Mouse (Mus musculus): ENCODE data around the gene Spon1. TPM values are rescaled to one million over a fixed set of nuclear protein-coding genes. Genes with fewer than 3 reads are reported as not detected.

Gene Spon1
- polyA plus RNA-seq, 1 experiment from 2014 or later: 30.2 TPM

DNA sequence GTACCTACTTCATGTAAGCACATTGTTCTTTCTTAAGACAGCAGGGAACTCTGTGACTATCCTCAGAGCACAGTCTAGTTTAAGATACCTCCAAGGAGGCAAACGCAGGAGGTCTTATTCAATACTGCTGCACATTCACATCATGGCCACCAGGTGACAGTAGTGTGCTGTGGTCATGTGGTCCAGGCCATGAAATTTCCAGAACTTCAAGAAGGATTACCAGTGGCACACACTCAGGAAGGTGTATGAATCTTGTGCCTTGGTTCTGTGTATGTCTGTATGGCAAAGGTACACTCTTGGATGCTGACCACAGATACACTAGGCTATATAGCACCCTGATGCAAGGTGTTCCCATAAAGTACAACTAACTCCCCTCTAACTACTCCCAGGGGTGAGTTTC, 6.6 kb upstream of the Spon1 start:
- Histone ChIP-seq H3K9me3 (replicated peaks) (0 out of 2 replicates have a peak, but pooled peaks cover 7% of the 10 kb centered on the region), H3K4me2 (replicated peaks) (no peak overlapping the region), H3K36me3 (no peaks in the 10 kb centered on the region), H3K4me1 (no peaks in the 10 kb centered on the region), H3K9ac (no peak overlapping the region), H3K27ac (replicated peaks) (no peak overlapping the region), H3K27me3 (no peaks in the 10 kb centered on the region), H3K4me3 (replicated peaks) (no peak overlapping the region)
- 15% methylated on average over 1 of the region's 1 CpGs for WGBS
- ATAC-seq (ENCODE audit: insufficient number of reproducible peaks, low FRiP score, low TSS enrichment, low read depth): no peak

DNA sequence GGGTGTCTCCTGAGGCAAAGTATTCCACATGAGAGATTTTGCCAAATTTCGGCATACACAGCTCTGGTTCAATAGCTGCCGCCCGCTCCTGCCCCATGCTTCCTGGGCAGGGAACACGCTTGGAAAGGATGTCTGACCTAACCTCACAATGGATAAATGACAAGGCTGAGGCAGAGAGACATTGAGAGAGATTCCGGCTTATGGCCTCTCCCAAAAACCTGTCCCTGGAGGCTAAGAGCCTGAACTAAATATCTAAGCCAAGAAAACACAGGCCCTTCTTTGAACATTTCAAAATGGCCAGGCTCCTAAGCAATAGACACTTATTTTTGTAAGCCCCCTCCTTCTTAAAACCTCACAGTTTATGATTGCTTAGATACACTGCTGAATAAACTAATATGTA, 665 bp upstream of the Spon1 start:
- Histone ChIP-seq H3K27ac (replicated peaks) (no peak overlapping the region), H3K27me3 (peaks cover 31% of the 10 kb centered on the region), H3K4me2 (replicated peaks) (no peak overlapping the region), H3K4me1 (peaks cover 19% of the 10 kb centered on the region), H3K36me3 (no peaks in the 10 kb centered on the region), H3K9me3 (replicated peaks) (0 out of 2 replicates have a peak, but pooled peaks cover 7% of the 10 kb centered on the region), H3K9ac (no peak overlapping the region), H3K4me3 (replicated peaks) (no peak overlapping the region)
- no peak for ATAC-seq (ENCODE audit: insufficient number of reproducible peaks, low FRiP score, low TSS enrichment, low read depth)
- WGBS: 81% methylated on average over 5 of the region's 5 CpGs

DNA sequence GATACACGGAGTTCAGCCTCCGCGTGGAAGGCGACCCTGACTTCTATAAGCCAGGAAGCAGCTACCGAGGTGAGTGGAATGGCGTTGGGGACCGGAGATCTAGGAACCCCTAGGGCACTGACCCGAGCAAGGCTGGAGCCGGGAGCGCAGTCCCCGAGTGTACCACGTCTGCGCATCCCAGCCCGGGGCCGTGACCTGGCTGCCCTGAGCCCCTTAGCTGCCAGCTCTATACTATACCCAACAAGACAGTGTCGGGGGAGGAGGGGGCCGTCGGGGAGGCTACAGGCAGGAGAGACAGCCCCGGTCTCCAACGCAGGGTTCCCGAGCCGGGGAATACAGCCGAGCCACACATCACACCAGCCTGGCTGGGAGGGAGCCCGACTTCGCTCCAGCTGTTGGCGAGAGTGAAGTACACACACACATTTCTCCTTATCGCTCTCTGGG, 722 bp downstream of the Spon1 start:
- Histone ChIP-seq H3K4me3 (replicated peaks) (peak overlapping the region; percentile 59), H3K4me1 (peaks cover 19% of the 10 kb centered on the region), H3K27ac (replicated peaks) (no peak overlapping the region), H3K27me3 (peaks cover 32% of the 10 kb centered on the region), H3K36me3 (no peaks in the 10 kb centered on the region), H3K4me2 (replicated peaks) (peak overlapping the region; percentile 98), H3K9ac (peak overlapping the region; percentile 57), H3K9me3 (replicated peaks) (0 out of 2 replicates have a peak, but pooled peaks cover 7% of the 10 kb centered on the region)
- ATAC-seq (ENCODE audit: insufficient number of reproducible peaks, low FRiP score, low TSS enrichment, low read depth): peak; percentile 21; the same call in 1 of the 2 replicates
- 1% methylated on average over 27 of the region's 27 CpGs for WGBS

DNA sequence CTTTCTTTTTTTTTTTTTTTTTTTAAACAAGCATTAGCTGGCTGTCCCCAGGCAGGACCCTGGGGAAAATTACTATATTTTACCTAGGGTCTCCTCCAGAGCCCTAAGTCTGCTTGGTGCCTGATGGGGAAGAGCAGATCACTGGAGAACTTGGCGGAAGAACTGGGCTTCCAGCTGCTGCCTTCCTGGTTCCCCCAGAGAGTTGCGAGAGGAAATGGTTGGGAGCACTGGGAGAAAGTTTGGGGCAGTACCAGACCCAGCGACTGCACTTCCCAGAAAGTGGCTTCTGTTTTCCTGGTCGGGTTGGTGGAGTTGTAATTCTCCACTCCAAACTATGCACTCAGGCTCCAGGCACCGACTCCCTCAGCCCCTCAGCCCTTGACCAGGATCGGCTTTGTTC, 1.7 kb downstream of the Spon1 start:
- Histone ChIP-seq H3K36me3 (no peaks in the 10 kb centered on the region), H3K4me1 (peaks cover 19% of the 10 kb centered on the region), H3K9me3 (replicated peaks) (0 out of 2 replicates have a peak, but pooled peaks cover 7% of the 10 kb centered on the region), H3K4me2 (replicated peaks) (peak overlapping the region; percentile 98), H3K27ac (replicated peaks) (no peak overlapping the region), H3K4me3 (replicated peaks) (peak overlapping the region; percentile 59), H3K27me3 (peaks cover 32% of the 10 kb centered on the region), H3K9ac (no peak overlapping the region)
- no peak for ATAC-seq (ENCODE audit: insufficient number of reproducible peaks, low FRiP score, low TSS enrichment, low read depth)
- WGBS: 24% methylated on average over 6 of the region's 6 CpGs

DNA sequence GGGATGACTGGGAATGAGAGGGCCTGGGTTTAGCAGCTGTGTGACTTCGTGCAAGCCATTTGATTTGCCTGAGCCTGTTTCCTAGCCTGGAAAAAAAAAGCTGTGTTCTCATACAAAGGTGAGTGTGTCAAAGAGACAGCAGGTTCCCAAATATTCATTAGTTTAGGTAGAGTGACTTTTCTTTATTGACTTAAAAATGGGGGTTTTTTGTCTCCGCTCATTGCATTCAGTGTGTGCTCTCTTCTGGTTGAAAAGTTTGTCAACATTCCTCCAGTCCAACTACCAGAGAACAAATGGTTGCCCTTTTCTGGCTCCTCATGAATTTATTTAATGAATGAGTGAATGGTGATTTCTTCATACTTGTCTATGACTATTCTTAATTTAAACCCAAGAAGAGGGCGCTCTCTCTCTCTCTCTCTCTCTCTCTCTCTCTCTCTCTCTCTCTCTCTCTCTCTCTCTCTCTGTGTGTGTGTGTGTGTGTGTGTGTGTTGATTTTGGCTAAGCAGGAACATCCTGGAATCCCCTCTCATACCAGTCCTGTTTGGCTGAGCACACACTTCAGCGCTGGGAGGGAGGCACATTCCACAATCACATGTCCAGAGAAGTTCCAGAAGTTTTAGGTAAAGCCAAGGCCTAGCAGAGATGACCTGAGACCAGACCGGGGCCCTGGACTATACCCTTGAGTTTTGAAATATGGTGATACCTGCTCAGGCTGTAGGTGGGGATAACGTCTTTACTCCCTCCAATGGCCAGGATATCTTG, 2.6 kb downstream of the Spon1 start:
- Histone ChIP-seq H3K36me3 (no peaks in the 10 kb centered on the region), H3K4me1 (peaks cover 19% of the 10 kb centered on the region), H3K4me3 (replicated peaks) (peak overlapping the region; percentile 59; the same call in 1 of the 2 replicates), H3K27ac (replicated peaks) (no peak overlapping the region), H3K9ac (no peak overlapping the region), H3K9me3 (replicated peaks) (0 out of 2 replicates have a peak, but pooled peaks cover under 1% of the 10 kb centered on the region), H3K27me3 (peaks cover 32% of the 10 kb centered on the region), H3K4me2 (replicated peaks) (peak overlapping the region; percentile 98; the same call in 1 of the 2 replicates)
- 56% methylated on average over 6 of the region's 6 CpGs for WGBS
- ATAC-seq (ENCODE audit: insufficient number of reproducible peaks, low FRiP score, low TSS enrichment, low read depth): no peak

DNA sequence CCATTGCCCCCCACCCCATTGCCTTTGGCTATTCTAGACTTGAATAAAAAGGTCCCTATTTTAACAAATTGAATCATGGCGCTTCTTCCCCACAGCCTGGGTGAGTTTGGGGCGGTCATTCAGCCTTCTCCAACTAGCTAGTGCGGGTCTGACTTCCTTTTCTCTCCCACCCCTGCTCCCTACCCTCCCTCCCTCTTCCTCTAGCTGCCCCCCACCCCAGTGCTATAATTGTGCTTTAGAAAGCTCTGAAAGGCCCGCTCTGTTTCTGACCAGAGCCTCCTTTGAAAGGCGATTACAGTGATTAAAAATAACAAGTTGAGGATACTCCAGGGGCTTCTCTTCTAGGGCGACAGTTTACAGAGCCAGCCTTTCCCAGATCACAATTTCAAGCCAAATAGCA, 3.5 kb downstream of the Spon1 start:
- Histone ChIP-seq H3K4me3 (replicated peaks) (no peak overlapping the region), H3K9ac (no peak overlapping the region), H3K4me2 (replicated peaks) (0 out of 2 replicates have a peak overlapping the region, but pooled peaks have one; percentile 1), H3K9me3 (replicated peaks) (no peaks in the 10 kb centered on the region), H3K4me1 (peaks cover 23% of the 10 kb centered on the region), H3K27ac (replicated peaks) (no peak overlapping the region), H3K27me3 (peaks cover 32% of the 10 kb centered on the region), H3K36me3 (no peaks in the 10 kb centered on the region)
- no peak for ATAC-seq (ENCODE audit: insufficient number of reproducible peaks, low FRiP score, low TSS enrichment, low read depth)
- WGBS: 19% methylated on average over 6 of the region's 6 CpGs

DNA sequence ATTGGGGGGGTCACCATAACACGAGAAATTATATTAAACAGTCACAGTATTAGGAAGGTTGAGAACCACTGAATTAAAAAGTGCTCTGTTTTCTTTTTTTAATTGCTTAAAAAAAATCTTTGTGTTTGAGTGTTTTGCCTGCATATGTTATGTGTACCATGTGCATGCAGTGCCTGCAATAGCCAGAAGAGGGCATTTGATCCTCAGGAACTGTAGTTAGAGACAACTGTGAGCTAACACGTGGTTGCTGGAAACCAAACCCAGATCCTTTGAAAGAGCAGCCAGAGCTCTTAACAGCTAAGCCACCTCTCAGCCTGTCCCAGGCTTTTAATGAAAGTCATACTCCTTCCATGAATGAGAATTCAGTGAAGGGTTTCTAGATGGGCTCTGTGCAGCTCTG, 6.3 kb downstream of the Spon1 start:
- Histone ChIP-seq H3K9me3 (replicated peaks) (no peaks in the 10 kb centered on the region), H3K4me3 (replicated peaks) (no peak overlapping the region)

DNA sequence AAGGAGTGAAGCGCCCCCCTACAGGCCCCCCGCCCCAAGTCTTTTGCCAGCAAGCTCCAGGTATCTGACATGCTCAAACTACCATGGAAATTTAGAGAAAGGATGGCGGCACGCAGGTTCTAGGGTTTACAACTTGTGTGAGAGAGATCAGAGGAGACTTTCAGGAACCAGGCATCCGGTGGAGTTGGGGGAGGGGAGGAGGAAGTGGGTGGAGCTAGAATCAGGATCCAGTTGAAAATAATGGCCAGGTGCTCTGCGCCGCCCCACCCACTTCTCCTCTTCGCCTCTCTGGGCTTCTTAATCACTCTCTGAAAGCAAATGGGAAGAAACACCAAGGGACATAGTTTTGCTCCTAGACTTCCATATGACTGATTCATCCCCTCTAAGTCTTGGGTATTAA, 7.6 kb downstream of the Spon1 start:
- 48% methylated on average over 8 of the region's 8 CpGs for WGBS
- H3K9me3 ChIP-seq (replicated peaks): no peaks in the 10 kb centered on the region
- no peak for ATAC-seq (ENCODE audit: insufficient number of reproducible peaks, low FRiP score, low TSS enrichment, low read depth)
- H3K9ac ChIP-seq: no peak overlapping the region
- H3K27ac ChIP-seq (replicated peaks): no peak overlapping the region
- H3K4me2 ChIP-seq (replicated peaks): no peak overlapping the region
- peaks cover 5% of the 10 kb centered on the region; the same call in 1 of the 2 replicates for H3K27me3 ChIP-seq
- H3K4me1 ChIP-seq: peaks cover 9% of the 10 kb centered on the region; the same call in 1 of the 2 replicates
- H3K36me3 ChIP-seq: no peaks in the 10 kb centered on the region
- H3K4me3 ChIP-seq (replicated peaks): no peak overlapping the region

More for the DNA sequence above, 6.3 kb downstream of the Spon1 start:
- peaks cover 13% of the 10 kb centered on the region; the same call in 1 of the 2 replicates for H3K27me3 ChIP-seq
- no peaks in the 10 kb centered on the region for H3K36me3 ChIP-seq
- 88% methylated on average over 2 of the region's 2 CpGs for WGBS
- ATAC-seq (ENCODE audit: insufficient number of reproducible peaks, low FRiP score, low TSS enrichment, low read depth): no peak
- peaks cover 10% of the 10 kb centered on the region; the same call in 1 of the 2 replicates for H3K4me1 ChIP-seq
- no peak overlapping the region for H3K4me2 ChIP-seq (replicated peaks)
- H3K27ac ChIP-seq (replicated peaks): no peak overlapping the region
- H3K9ac ChIP-seq: no peak overlapping the region

DNA sequence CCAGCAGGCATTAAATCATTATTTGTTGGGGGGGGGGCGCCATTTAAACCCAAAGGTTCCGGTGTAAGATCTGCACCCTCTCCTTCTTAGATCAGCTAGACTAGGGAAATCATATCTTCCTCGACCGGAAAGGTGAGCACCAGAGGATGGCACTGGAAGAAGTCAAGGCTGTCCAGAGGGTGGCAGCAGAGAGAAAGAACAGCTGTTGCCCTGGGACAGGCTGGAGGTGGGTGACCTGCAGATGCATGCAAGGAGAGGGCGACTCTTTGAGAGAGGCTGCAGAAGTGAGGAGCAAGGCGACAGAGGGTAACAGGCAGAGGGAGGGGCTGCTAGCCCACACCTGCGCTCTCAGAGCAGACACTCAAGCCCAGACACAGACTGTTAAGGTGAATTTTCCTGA, 8.2 kb downstream of the Spon1 start:
- peak; percentile 40; the same call in 1 of the 2 replicates for ATAC-seq (ENCODE audit: insufficient number of reproducible peaks, low FRiP score, low TSS enrichment, low read depth)
- Histone ChIP-seq H3K4me3 (replicated peaks) (no peak overlapping the region), H3K9me3 (replicated peaks) (no peaks in the 10 kb centered on the region), H3K4me1 (peaks cover 9% of the 10 kb centered on the region; the same call in 1 of the 2 replicates), H3K27ac (replicated peaks) (no peak overlapping the region), H3K4me2 (replicated peaks) (no peak overlapping the region), H3K27me3 (peaks cover 5% of the 10 kb centered on the region; the same call in 1 of the 2 replicates), H3K9ac (no peak overlapping the region), H3K36me3 (no peaks in the 10 kb centered on the region)
- 22% methylated on average over 7 of the region's 7 CpGs for WGBS

DNA sequence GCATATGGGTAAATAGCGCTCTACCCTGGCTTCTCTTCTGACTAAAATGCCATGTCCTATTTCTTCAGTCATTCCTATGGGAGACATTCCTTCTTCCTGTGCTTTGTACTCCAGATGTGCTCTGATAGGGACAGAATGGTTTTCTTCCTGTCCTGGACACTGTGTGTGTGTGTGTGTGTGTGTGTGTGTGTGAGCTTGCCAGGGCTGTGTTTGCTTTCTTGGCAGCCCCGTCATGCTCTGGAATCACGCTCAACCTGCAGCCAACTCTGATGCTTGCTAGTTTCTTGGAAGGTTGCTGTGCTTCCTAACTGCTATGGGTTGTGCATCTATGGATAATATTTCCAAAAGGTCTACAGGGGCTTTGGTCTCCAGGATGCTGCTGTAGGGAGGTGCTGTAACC, 9.1 kb downstream of the Spon1 start:
- no peak overlapping the region for H3K9ac ChIP-seq
- 56% methylated on average over 3 of the region's 3 CpGs for WGBS
- no peak overlapping the region for H3K4me3 ChIP-seq (replicated peaks)
- no peak overlapping the region for H3K27ac ChIP-seq (replicated peaks)
- H3K36me3 ChIP-seq: no peaks in the 10 kb centered on the region
- no peak overlapping the region for H3K4me2 ChIP-seq (replicated peaks)
- ATAC-seq (ENCODE audit: insufficient number of reproducible peaks, low FRiP score, low TSS enrichment, low read depth): no peak
- H3K4me1 ChIP-seq: peaks cover 9% of the 10 kb centered on the region; the same call in 1 of the 2 replicates
- H3K9me3 ChIP-seq (replicated peaks): no peaks in the 10 kb centered on the region
- peaks cover 4% of the 10 kb centered on the region; the same call in 1 of the 2 replicates for H3K27me3 ChIP-seq

DNA sequence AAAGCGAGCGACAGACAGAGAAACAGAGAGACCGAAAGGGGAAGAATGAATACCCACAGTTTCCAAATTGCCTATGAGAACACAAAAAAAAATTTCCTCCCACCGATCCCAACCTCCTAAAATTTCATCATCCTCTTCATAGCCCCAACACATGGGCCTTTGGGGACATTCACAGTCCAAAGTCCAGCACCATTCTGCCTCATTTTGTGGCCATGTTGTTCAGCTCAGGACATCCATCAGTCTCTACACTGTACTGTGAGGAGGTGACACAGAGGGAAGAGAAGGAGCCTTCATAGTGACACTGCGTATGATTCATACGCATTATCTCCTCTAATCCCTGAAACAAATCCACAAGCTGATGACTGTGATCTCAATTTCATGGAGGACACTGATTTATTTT, 12.7 kb downstream of the Spon1 start:
- no peaks in the 10 kb centered on the region for H3K36me3 ChIP-seq
- H3K4me1 ChIP-seq: peaks cover 9% of the 10 kb centered on the region; the same call in 1 of the 2 replicates
- H3K4me3 ChIP-seq (replicated peaks): no peak overlapping the region
- ATAC-seq (ENCODE audit: insufficient number of reproducible peaks, low FRiP score, low TSS enrichment, low read depth): no peak
- no peaks in the 10 kb centered on the region for H3K9me3 ChIP-seq (replicated peaks)
- WGBS: 88% methylated on average over 6 of the region's 6 CpGs
- no peak overlapping the region for H3K9ac ChIP-seq
- H3K4me2 ChIP-seq (replicated peaks): no peak overlapping the region
- no peak overlapping the region for H3K27ac ChIP-seq (replicated peaks)
- no peaks in the 10 kb centered on the region for H3K27me3 ChIP-seq
